Mouse (Mus musculus): ENCODE results near the gene Gphb5. TPM values are rescaled to one million over a fixed set of nuclear protein-coding genes. Genes with fewer than 3 reads are reported as not detected.

Gene Gphb5
- total RNA-seq, 1 experiment from 2014 or later = not detected

DNA sequence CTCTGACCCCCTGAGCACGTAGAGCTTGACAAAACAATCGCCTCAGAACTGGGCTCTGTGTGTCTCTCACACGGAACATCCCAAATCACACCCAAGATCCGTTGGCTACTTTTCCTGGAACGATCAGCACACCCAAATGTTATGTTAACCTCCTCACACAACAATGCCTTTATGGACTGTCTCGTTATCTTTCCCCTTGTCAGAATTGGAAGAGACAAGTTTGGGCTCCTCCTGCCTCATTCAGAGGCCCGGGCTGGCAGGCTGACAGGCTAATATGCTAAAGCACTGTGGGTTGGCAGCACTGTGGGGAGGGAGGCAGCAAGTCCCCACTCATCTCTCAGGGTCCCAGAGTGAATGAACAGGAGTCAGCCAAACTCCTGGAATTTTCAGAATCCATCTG lies 19.5 kb downstream of the Gphb5 start:
- no peak for ATAC-seq (replicated peaks; ENCODE audit: insufficient number of reproducible peaks, low FRiP score, low TSS enrichment, poor library complexity, severe bottlenecking)

DNA sequence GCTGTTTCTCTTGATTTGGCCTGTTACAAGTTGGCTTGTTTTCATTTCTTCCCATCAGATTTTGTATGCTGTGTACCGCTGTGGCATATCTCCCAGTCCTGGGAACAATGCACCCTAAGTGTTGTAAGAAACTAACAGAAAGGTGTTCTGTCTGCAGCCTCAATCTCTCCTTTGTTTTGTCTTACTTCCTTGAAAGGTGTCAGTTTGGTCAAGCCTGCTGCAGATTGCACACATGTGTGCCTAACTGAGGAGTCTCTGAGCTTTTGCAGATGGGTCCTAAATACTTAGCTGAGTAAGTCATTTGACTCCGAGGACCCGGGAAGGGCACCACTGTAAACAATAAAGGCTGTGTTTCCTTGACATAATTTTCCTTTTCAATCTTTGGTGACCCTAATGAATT lies 20.0 kb downstream of the Gphb5 start:
- ATAC-seq (replicated peaks; ENCODE audit: insufficient number of reproducible peaks, low FRiP score, low TSS enrichment, poor library complexity, severe bottlenecking) = no peak

DNA sequence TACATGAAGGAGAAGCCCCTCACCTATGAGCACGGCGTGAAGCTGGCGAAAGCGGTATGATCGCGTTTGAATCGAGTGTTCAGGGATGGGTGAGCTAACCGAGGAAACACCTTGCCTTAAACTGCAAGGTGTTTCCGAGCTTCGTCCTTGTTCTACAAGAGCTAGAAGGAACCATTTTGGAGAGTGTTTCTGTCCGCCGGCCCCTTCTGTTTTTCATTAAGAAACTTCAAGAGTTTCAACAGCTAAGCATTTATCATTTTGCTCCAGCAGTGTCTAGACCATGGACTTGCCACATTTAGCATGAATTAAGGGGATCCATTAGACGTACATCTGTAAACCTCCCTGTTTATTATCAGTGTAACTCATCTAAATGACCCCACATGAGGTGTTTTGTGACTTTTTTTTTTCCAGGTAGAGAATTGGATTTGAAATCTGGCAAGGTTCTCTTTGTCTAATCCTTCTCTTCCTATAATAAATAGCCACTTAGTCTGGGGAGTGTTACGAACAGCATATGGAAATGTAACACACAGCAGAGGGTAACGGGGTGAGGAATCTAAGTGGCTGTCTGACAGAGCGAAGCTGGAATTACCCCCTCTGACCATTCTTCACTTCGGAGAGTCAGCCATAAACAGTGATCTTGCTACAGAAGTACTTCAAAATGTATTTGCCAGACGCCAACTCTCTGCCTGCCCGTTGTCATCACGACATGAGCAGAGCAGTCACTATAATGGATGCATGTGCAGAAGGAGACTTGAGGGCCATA lies 22.4 kb downstream of the Gphb5 start:
- no peak for ATAC-seq (replicated peaks; ENCODE audit: insufficient number of reproducible peaks, low FRiP score, low TSS enrichment, poor library complexity, severe bottlenecking)

DNA sequence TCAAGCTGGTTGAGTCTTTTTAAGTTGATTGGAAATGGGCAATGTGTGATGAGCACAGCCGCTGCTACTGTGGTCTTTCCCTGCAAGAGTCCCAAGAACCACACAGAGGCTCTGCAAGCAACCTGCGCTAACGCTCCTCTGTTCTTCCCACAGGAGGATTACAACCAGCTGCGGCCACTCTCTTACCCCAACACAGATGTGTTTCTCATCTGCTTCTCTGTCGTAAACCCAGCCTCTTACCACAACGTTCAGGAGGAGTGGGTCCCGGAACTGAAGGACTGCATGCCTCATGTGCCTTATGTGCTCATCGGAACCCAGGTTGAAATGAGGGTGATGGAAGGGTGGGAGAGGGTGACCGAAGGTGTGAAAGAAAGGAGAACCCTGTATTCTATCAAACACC lies 25.1 kb downstream of the Gphb5 start:
- no peak for ATAC-seq (replicated peaks; ENCODE audit: insufficient number of reproducible peaks, low FRiP score, low TSS enrichment, poor library complexity, severe bottlenecking)

GRCm38 (mm10) chr12:75389308-75390135 lies 27.1 kb downstream of the Gphb5 start:
- no peak for ATAC-seq (replicated peaks; ENCODE audit: insufficient number of reproducible peaks, low FRiP score, low TSS enrichment, poor library complexity, severe bottlenecking)

GRCm38 (mm10) chr12:75388521-75388920 lies 28.1 kb downstream of the Gphb5 start:
- no peak for ATAC-seq (replicated peaks; ENCODE audit: insufficient number of reproducible peaks, low FRiP score, low TSS enrichment, poor library complexity, severe bottlenecking)

DNA sequence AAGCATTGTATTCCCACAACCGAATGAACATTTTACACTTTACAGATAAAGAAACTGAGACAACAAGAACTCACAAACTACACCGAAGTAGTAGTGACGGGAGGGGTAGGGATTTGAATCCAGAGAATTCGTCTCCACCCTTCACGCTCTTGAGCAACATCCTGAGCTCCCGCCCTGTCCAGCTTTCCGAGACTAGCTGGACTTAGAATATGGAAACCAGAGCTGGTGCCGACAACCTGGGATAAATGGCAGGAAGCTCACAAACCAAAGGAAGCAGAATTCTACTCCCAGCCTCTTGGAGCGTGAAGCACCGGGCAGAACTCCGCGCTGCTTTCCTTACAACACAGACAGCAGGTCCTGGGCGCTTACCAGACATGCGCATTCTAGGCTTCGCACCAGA lies 28.7 kb downstream of the Gphb5 start:
- no peak for ATAC-seq (replicated peaks; ENCODE audit: insufficient number of reproducible peaks, low FRiP score, low TSS enrichment, poor library complexity, severe bottlenecking)

DNA sequence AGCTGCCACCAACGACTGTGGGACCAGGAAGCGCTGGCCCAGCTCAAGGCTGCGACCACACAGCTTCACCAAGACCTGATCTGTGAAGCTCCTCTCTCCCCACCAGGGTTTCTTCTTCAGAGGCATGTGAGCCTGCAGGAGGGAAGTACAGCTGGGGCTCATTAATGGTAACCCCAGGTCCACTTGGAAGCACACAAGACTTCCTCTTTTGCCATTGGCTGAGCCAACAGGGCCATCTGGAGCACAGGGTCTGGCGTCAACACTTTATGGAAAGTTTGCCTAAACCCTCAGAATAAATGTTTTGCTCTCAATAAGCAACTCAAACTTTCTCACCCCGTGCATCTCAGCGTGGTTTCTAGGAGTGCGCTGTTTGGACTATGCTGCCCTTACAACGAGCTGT lies 29.4 kb downstream of the Gphb5 start:
- no peak for ATAC-seq (replicated peaks; ENCODE audit: insufficient number of reproducible peaks, low FRiP score, low TSS enrichment, poor library complexity, severe bottlenecking)

DNA sequence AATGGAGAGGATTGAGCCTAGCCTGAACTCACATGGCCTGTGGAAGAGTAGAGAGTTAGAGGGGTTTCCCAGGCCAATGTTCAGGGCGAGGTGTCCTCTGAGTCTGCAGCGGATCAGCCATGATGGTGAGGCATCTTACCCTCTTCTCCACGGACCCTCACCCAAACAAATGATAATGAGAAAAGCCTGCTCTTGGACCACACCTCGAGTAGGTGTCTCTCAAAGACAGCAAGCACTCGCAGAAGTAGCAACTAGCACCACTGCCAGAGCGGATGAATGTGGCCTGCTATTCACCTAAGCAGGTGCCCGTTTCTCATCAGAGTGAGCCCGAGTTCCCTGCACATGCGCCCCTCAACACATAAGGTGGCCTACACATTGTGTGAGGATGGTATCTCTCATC lies 29.9 kb downstream of the Gphb5 start:
- ATAC-seq (replicated peaks; ENCODE audit: insufficient number of reproducible peaks, low FRiP score, low TSS enrichment, poor library complexity, severe bottlenecking) = 0 out of 2 replicates have a peak, but pooled peaks have one; percentile 27

DNA sequence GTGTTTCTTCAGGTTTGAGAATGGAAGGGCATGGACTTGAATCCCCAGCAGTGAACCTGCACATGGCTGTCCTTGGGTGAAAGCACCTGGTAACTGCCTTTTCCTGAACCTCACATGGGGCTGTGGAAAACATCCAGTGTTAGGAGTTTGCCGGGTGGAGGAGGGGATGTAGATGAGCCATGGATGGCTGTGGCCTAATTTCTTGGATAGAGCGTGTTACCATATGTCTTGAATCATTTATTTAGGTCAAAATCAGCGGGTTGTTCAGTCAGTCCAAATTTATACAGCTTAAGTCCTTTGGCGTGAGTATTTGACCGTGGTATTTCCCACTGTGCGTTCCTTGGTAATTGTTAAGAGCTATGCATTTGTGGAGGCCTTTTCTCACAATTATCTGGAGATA lies 40.5 kb downstream of the Gphb5 start:
- ATAC-seq (replicated peaks; ENCODE audit: insufficient number of reproducible peaks, low FRiP score, low TSS enrichment, poor library complexity, severe bottlenecking) = no peak

- ATAC-seq (replicated peaks; ENCODE audit: insufficient number of reproducible peaks, low FRiP score, low TSS enrichment, poor library complexity, severe bottlenecking) = no peak
These were observed 41.5 kb downstream of the Gphb5 start for GRCm38 (mm10) chr12:75375060-75375459.

DNA sequence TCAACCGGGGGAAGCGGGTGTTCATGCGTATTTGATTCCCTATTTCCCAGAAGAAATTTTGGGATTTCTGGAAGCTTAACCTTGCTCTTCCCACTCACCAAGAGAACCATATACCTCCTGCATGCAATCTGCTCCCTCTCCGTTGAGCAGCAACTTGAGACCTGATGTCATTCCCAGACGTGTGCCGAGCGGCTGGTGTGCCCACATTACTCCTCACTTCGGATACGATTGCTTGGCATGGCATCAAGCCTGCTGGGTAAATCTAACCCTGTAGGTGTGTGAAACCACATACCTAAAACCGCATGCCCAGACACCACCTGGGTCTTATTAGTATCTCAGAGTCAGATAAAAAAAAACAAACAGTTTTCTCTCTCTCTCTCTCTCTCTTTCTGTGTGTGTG lies 42.1 kb downstream of the Gphb5 start:
- ATAC-seq (replicated peaks; ENCODE audit: insufficient number of reproducible peaks, low FRiP score, low TSS enrichment, poor library complexity, severe bottlenecking) = no peak

DNA sequence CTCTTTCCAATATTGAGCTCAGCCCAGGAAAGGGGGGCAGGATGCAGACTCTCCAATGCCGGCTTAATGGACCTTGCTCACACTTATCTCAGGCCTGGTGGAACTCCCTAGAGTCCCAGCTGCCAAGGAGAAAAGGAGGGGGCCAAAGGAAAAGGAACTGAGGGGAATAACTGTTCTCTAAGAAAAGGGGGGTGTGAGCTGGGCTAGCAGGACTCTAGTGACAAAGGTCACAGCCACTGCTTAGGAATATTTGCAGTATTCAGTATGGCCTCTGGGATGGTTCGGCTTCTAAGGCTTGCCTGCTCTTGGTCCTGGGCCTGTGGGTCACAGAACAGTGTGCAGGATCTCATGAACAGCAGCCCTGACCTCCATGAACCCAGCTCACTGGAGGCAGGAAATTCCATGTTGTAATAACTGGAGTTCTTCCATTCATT lies 47.1 kb downstream of the Gphb5 start:
- no peak for ATAC-seq (replicated peaks; ENCODE audit: insufficient number of reproducible peaks, low FRiP score, low TSS enrichment, poor library complexity, severe bottlenecking)

DNA sequence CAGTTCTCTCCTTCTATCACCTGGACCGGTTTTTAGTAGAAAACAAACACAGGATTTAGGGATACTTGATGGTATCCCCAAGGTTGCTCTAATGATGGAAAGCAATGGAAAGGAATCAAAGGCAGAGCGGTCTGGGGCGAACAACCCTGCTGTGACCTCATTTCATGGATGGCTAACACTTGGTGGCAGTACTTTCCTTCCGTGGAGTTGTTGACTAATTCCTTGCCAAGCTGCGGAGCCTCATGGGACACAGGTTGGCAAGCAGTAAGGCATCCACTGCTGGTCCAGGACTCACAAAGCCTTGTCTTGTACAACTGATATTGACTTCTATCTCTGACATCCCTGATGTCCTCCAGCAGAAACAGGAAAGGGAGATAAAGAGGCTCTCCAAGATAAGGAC lies 48.1 kb downstream of the Gphb5 start:
- ATAC-seq (replicated peaks; ENCODE audit: insufficient number of reproducible peaks, low FRiP score, low TSS enrichment, poor library complexity, severe bottlenecking) = no peak

GRCm38 (mm10) chr12:75367371-75367770 lies 49.2 kb downstream of the Gphb5 start:
- no peak for ATAC-seq (replicated peaks; ENCODE audit: insufficient number of reproducible peaks, low FRiP score, low TSS enrichment, poor library complexity, severe bottlenecking)

DNA sequence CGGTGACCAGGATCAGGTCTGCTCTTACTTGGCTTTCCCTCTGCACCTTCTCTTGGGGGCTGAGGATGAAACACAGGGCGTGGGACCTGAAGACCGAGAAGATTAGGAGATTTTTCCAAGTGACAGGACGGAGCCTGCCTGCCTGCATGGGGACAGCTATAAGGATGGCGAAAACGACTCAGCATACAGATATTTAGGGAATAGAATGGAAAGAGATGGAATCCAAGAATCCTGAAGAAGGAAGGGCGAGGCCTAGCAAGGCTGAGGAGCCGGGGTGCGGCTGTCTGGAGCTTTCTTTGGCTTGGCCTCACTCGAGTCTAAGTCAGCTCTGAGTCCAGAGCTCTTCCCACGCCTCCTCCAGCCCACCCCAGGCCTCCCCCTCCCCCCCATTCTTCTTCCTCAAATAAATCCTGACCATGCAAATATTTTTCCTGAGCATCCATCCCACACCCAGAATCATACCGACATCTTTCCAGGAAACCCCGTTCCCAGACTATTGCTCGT lies 50.9 kb downstream of the Gphb5 start:
- no peak for ATAC-seq (replicated peaks; ENCODE audit: insufficient number of reproducible peaks, low FRiP score, low TSS enrichment, poor library complexity, severe bottlenecking)

GRCm38 (mm10) chr12:75364416-75364815 lies 52.2 kb downstream of the Gphb5 start:
- no peak for ATAC-seq (replicated peaks; ENCODE audit: insufficient number of reproducible peaks, low FRiP score, low TSS enrichment, poor library complexity, severe bottlenecking)

GRCm38 (mm10) chr12:75362456-75362855 lies 54.1 kb downstream of the Gphb5 start:
- ATAC-seq (replicated peaks; ENCODE audit: insufficient number of reproducible peaks, low FRiP score, low TSS enrichment, poor library complexity, severe bottlenecking) = no peak

Data from monocyte, adult 5-6 weeks (primary cell).